Mouse (Mus musculus): ENCODE measurements at regions not wholly inside any gene's neighbourhood (a gene's known extent, or its start where the extent isn't known, plus 50 kb on each side); places are given as distances from the start of the nearest gene placed in this dataset.

DNA sequence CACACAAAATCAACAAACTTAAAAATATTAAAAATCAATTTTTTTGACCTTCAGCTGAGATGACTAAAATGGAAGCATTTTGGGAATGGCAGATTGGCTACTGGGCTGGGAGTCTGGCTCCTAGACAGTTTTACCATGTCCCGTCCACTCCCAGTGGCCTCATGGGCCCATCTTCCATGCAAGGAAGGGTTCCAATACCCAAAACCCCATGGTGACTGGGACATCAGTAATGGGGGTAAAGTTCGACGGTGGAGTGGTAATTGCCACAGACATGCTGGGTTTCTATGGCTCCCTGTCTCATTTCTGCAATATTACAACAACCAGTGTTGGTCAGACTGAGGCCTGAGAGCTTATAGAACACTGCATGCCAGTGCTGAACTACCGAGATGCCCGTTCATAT lies 82.2 kb downstream of the Il20rb start:
- H3K4me2 ChIP-seq (ENCODE audit: low read depth, low read length): no peak overlapping the region
- no peak for DNase-seq (ENCODE audit: low spot score)
- H3K36me3 ChIP-seq (ENCODE audit: insufficient read depth, low read length): no peaks in the 10 kb centered on the region
- H3K27ac ChIP-seq: no peak overlapping the region
- no peaks in the 10 kb centered on the region for H3K9me3 ChIP-seq (ENCODE audit: low read length)
- H3K9ac ChIP-seq (replicated peaks; ENCODE audit: low read length): no peak overlapping the region
- ATAC-seq: no peak
- no peaks in the 10 kb centered on the region for H3K4me1 ChIP-seq (ENCODE audit: insufficient read depth, low read length)
- TF ChIP-seq CTCF (IDR thresholded peaks at IDR 0.05; ENCODE audit: low read depth): no peak
- no peak overlapping the region for H3K4me3 ChIP-seq (ENCODE audit: low read length)
- WGBS: 93% methylated on average over 5 of the region's 5 CpGs
- no peaks in the 10 kb centered on the region for H3K27me3 ChIP-seq (ENCODE audit: insufficient read depth, low read length)

DNA sequence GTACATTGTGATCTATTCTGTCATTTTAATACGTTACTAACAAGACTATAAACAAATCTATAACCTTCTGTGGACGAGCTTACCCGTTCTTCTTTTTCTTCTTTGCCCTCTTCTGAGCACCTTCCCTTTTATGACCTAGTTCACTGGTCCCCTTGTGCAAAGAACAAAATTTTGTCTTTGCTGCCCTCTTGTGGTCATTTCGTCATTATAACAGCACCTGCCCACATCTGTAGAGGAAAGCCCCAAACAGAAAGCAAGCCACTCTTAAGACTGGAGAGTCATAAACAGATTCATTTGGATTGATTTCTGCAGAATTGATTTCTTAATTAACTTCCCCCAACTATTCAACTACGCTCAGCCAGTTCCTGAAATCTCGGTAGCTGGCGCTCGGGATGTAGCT lies 86.2 kb downstream of the Il20rb start:
- 25% methylated on average over 8 of the region's 8 CpGs for WGBS
- Histone ChIP-seq H3K4me2 (ENCODE audit: low read depth, low read length) (no peak overlapping the region), H3K4me3 (ENCODE audit: low read length) (no peak overlapping the region), H3K27me3 (ENCODE audit: insufficient read depth, low read length) (no peaks in the 10 kb centered on the region), H3K27ac (no peak overlapping the region), H3K36me3 (ENCODE audit: insufficient read depth, low read length) (no peaks in the 10 kb centered on the region), H3K4me1 (ENCODE audit: insufficient read depth, low read length) (no peaks in the 10 kb centered on the region), H3K9ac (replicated peaks; ENCODE audit: low read length) (no peak overlapping the region), H3K9me3 (ENCODE audit: low read length) (no peaks in the 10 kb centered on the region)
- ATAC-seq (peak; percentile 72), DNase-seq (ENCODE audit: low spot score) (peak; percentile 92)
- TF ChIP-seq CTCF (IDR thresholded peaks at IDR 0.05; ENCODE audit: low read depth): peak; percentile 76

DNA sequence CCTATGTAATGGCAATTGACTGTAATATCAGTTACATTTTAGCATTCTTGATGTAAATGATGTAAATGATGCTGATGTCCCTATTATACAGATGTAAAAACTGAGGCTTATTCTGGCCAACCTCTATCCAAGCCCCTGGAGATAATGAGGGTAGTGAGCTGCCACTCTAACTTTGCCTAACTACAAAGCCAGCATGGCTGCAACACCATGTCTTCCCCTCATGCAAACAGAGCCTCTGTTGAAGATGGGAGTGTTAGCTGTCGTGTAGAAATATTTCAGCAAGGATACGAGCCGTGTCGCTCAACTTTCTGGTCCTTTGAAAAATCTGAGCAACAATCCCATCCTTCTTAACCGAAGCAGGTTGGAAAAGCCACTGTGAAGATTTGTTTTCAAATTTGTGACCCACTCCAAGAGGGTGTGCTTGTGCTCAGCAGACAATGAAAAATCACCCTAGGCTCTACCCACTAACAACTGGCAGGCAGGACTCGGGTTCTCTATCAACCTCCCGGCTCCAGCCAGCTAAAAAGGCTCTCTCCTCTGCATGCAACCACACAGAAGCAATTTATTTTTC lies 90.2 kb downstream of the Il20rb start:
- Histone ChIP-seq H3K27me3 (ENCODE audit: insufficient read depth, low read length) (no peaks in the 10 kb centered on the region), H3K27ac (no peak overlapping the region), H3K36me3 (ENCODE audit: insufficient read depth, low read length) (no peaks in the 10 kb centered on the region), H3K4me1 (ENCODE audit: insufficient read depth, low read length) (no peaks in the 10 kb centered on the region), H3K4me2 (ENCODE audit: low read depth, low read length) (no peak overlapping the region), H3K9ac (replicated peaks; ENCODE audit: low read length) (no peak overlapping the region), H3K4me3 (ENCODE audit: low read length) (no peak overlapping the region), H3K9me3 (ENCODE audit: low read length) (no peaks in the 10 kb centered on the region)
- ATAC-seq (no peak), DNase-seq (ENCODE audit: low spot score) (no peak)
- 87% methylated on average over 7 of the region's 7 CpGs for WGBS
- no peak for TF ChIP-seq CTCF (IDR thresholded peaks at IDR 0.05; ENCODE audit: low read depth)

DNA sequence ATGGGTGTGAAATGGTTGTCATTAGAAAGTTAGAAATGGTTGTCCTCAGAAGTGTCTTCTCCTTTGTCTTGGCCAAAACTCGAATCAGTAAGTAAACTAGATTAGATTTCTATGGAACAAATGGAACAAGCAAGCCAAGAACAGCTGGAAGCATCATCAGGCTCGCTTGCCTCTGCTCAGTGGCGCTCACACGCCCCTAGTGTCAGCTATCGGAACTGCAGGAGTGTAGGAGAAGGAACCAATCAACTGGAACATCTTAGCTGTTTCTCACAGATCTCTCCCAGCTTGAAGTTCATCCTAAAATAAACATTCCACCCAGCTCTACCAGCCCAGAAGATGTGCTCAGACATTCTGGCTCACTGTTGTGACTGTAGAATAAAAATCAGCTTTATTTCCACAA lies 90.9 kb downstream of the Il20rb start:
- Histone ChIP-seq H3K36me3 (ENCODE audit: insufficient read depth, low read length) (no peaks in the 10 kb centered on the region), H3K4me1 (ENCODE audit: insufficient read depth, low read length) (no peaks in the 10 kb centered on the region), H3K27ac (no peak overlapping the region), H3K9ac (replicated peaks; ENCODE audit: low read length) (no peak overlapping the region), H3K4me3 (ENCODE audit: low read length) (no peak overlapping the region), H3K27me3 (ENCODE audit: insufficient read depth, low read length) (no peaks in the 10 kb centered on the region), H3K9me3 (ENCODE audit: low read length) (no peaks in the 10 kb centered on the region), H3K4me2 (ENCODE audit: low read depth, low read length) (no peak overlapping the region)
- peak; percentile 95 for TF ChIP-seq CTCF (IDR thresholded peaks at IDR 0.05; ENCODE audit: low read depth)
- DNase-seq (ENCODE audit: low spot score) (peak; percentile 81), ATAC-seq (no peak)
- WGBS: 9% methylated on average over 5 of the region's 5 CpGs

DNA sequence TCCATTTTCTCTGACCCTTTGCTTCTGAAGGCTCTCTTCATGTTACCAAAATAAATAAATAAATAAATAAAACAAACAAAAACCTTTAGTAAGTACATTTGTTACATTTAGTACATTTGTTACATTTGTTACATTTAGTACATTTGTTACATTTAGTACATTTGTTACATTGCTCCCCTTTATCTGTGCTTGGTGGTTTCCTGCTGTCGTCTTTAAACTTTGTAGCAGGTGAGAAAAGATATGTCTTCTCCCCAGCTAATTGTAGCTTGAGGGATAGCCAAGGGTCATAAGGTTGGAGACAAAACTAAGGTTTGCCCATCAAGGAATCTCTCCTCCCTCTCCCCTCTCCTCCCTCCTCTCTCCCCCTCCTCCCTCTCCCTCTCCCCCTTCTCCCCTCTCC lies 92.0 kb downstream of the Il20rb start:
- TF ChIP-seq CTCF (IDR thresholded peaks at IDR 0.05; ENCODE audit: low read depth): no peak

DNA sequence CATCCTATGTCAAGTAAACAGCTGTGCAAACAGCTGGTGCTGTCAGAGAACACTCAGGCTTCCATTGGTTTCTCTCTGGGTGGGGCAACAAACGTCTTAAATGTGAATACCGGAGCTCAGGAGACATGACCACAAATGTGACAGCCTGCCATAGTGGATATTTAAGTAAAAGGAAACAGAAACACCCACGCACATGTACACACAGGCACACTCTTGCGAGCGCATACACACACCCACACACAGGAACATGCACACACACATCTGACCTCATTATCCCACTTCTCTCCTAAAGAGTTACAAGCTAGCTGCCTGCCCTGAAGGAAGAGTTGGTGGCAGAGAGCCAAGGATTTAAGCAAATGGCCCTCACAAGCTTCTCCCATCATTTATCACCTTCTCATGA lies 92.4 kb downstream of the Il20rb start:
- TF ChIP-seq CTCF (IDR thresholded peaks at IDR 0.05; ENCODE audit: low read depth): no peak
- DNase-seq (ENCODE audit: low spot score) (no peak), ATAC-seq (no peak)
- H3K27me3 ChIP-seq (ENCODE audit: insufficient read depth, low read length): no peaks in the 10 kb centered on the region
- H3K4me1 ChIP-seq (ENCODE audit: insufficient read depth, low read length): no peaks in the 10 kb centered on the region
- no peak overlapping the region for H3K9ac ChIP-seq (replicated peaks; ENCODE audit: low read length)
- 75% methylated on average over 5 of the region's 5 CpGs for WGBS
- H3K27ac ChIP-seq: no peak overlapping the region
- no peak overlapping the region for H3K4me2 ChIP-seq (ENCODE audit: low read depth, low read length)
- H3K36me3 ChIP-seq (ENCODE audit: insufficient read depth, low read length): no peaks in the 10 kb centered on the region
- H3K4me3 ChIP-seq (ENCODE audit: low read length): no peak overlapping the region
- H3K9me3 ChIP-seq (ENCODE audit: low read length): no peaks in the 10 kb centered on the region

More for the DNA sequence above, 92.0 kb downstream of the Il20rb start:
- H3K9me3 ChIP-seq (ENCODE audit: low read length): no peaks in the 10 kb centered on the region
- H3K27me3 ChIP-seq (ENCODE audit: insufficient read depth, low read length): no peaks in the 10 kb centered on the region
- H3K4me2 ChIP-seq (ENCODE audit: low read depth, low read length): no peak overlapping the region
- H3K9ac ChIP-seq (replicated peaks; ENCODE audit: low read length): no peak overlapping the region
- no peaks in the 10 kb centered on the region for H3K4me1 ChIP-seq (ENCODE audit: insufficient read depth, low read length)
- ATAC-seq (no peak), DNase-seq (ENCODE audit: low spot score) (no peak)
- no peaks in the 10 kb centered on the region for H3K36me3 ChIP-seq (ENCODE audit: insufficient read depth, low read length)
- 88% methylated on average over 1 of the region's 1 CpGs for WGBS
- H3K27ac ChIP-seq: no peak overlapping the region
- H3K4me3 ChIP-seq (ENCODE audit: low read length): no peak overlapping the region

DNA sequence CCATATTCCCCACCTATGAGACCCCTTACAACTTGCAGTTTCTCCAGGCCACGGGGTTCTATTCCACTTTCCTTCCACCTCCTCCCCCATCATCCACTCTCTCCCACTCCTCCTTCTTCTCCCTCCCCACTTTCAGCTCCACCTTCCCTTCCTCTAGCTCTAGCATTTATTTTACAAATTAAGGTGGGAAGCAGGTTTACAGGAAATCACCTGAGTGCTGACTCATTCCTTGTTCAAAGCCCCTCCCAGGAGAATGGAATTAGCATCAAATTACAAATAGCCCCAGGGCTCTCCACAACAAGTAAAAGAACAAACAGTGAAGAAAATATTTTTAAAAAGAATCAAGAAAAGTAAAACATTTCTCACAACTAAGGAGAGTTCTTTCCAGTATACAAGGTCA lies 94.3 kb downstream of the Il20rb start:
- no peak overlapping the region for H3K27ac ChIP-seq
- H3K9me3 ChIP-seq (ENCODE audit: low read length): no peaks in the 10 kb centered on the region
- no peak overlapping the region for H3K9ac ChIP-seq (replicated peaks; ENCODE audit: low read length)
- no peak for DNase-seq (ENCODE audit: low spot score)
- no peak for ATAC-seq
- 45% methylated on average over 1 of the region's 1 CpGs for WGBS
- no peak overlapping the region for H3K4me3 ChIP-seq (ENCODE audit: low read length)
- H3K4me2 ChIP-seq (ENCODE audit: low read depth, low read length): no peak overlapping the region
- no peaks in the 10 kb centered on the region for H3K36me3 ChIP-seq (ENCODE audit: insufficient read depth, low read length)
- no peaks in the 10 kb centered on the region for H3K4me1 ChIP-seq (ENCODE audit: insufficient read depth, low read length)
- no peaks in the 10 kb centered on the region for H3K27me3 ChIP-seq (ENCODE audit: insufficient read depth, low read length)
- TF ChIP-seq CTCF (IDR thresholded peaks at IDR 0.05; ENCODE audit: low read depth): no peak

Data from hindbrain, postnatal 0 days (tissue).